Mouse (Mus musculus): ENCODE results near the gene Kcnma1. TPM values are rescaled to one million over a fixed set of nuclear protein-coding genes. Genes with fewer than 3 reads are reported as not detected.

Gene Kcnma1
- polyA plus RNA-seq, 1 experiment from 2014 or later, result 2.0 TPM

DNA sequence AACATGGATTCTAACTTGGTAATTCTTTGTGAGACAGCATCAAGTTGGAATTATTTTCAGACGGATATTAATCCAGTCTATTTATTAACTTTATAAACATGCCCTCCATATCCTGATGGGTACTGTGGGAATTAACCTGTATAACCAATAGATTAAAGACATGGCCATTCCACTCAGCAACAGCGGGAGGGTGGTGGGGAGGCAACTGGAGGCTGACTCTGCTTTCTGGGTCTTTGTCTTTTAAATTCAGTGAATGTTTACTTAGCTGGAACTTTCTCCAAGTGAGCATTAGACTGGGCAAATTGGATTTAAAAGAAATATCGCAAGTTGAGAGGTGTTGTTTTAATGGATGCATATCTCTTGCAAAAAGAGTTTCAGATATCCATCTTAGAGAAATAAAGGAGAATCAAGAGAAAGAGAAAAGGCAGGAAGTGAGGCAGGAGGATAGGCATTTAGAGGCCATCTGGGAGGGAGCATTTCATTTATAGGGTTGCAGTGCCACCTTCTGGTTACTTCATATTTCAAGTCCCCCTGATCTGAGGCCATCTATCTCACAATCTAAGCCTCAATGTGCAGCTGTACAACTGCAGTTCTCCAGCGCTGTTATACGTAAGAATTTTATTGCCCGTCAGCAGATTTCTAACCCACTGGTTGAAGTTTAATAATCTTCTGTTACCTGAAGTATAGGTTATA is 613.4 kb downstream of the Kcnma1 start:
- Histone ChIP-seq H3K27ac (ENCODE audit: low read length) (0 out of 2 replicates have a peak overlapping the region, but pooled peaks have one; percentile 48), H3K4me3 (ENCODE audit: low read length) (no peak overlapping the region), H3K36me3 (ENCODE audit: insufficient read depth, low read length) (no peaks in the 10 kb centered on the region), H3K4me2 (replicated peaks; ENCODE audit: low read depth, low read length) (no peak overlapping the region), H3K4me1 (ENCODE audit: insufficient read depth, low read length) (peaks cover 4% of the 10 kb centered on the region), H3K27me3 (ENCODE audit: insufficient read depth, low read length) (no peaks in the 10 kb centered on the region), H3K9me3 (ENCODE audit: low read length) (no peaks in the 10 kb centered on the region), H3K9ac (replicated peaks; ENCODE audit: low read length) (no peak overlapping the region)
- WGBS, result 9% methylated on average over 6 of the region's 6 CpGs
- ATAC-seq (ENCODE audit: low FRiP score, low TSS enrichment), result peak; percentile 85

DNA sequence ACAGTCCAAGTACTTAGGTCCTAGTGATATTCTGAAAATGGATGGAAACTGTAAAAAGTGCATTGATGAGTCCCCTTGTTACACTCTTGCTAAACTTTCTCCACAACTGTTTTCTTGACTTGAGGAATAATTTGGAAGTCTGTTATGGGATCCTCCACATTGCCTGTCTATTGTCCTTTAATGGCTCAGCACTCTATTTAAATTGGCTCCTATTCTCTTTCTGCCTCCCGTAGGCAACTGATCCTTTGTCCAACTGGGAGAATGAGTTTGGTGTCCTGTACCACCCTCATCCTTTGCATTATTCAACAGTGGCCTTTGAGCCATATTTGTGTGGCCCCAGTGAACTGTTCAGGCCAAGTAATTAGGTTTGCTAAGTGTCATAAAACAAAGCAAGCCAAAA is 616.6 kb downstream of the Kcnma1 start:
- Histone ChIP-seq H3K4me2 (replicated peaks; ENCODE audit: low read depth, low read length) (no peak overlapping the region), H3K9me3 (ENCODE audit: low read length) (no peaks in the 10 kb centered on the region), H3K9ac (replicated peaks; ENCODE audit: low read length) (no peak overlapping the region), H3K27ac (ENCODE audit: low read length) (no peak overlapping the region), H3K4me1 (ENCODE audit: insufficient read depth, low read length) (peaks cover 4% of the 10 kb centered on the region), H3K27me3 (ENCODE audit: insufficient read depth, low read length) (no peaks in the 10 kb centered on the region), H3K4me3 (ENCODE audit: low read length) (no peak overlapping the region), H3K36me3 (ENCODE audit: insufficient read depth, low read length) (no peaks in the 10 kb centered on the region)
- WGBS, result 77% methylated on average over 1 of the region's 1 CpGs
- ATAC-seq (ENCODE audit: low FRiP score, low TSS enrichment), result no peak

DNA sequence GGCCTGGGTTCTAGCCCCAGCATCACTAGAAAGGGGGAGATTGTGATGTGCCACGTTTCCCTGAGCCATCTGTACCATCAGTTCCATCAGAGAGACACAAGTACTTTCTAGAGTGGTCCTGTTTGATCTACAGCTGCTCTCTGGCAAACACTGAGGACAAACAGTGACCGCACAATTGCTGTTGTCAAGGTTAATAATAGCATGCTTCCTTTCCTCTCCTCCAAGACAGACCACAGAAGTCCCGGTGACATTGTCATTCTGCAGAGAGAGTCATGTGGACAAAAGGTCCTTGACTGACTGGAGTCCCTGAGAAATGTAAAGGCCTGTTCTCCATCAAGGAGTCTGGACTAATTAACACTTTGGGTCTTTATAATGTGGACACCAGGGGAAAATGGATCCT is 622.7 kb downstream of the Kcnma1 start:
- H3K9me3 ChIP-seq (ENCODE audit: low read length), result no peaks in the 10 kb centered on the region
- no peaks in the 10 kb centered on the region for H3K27me3 ChIP-seq (ENCODE audit: insufficient read depth, low read length)
- H3K36me3 ChIP-seq (ENCODE audit: insufficient read depth, low read length), result no peaks in the 10 kb centered on the region
- WGBS, result 69% methylated on average over 3 of the region's 3 CpGs
- no peak overlapping the region for H3K4me2 ChIP-seq (replicated peaks; ENCODE audit: low read depth, low read length)
- ATAC-seq (ENCODE audit: low FRiP score, low TSS enrichment), result no peak
- H3K4me3 ChIP-seq (ENCODE audit: low read length), result no peak overlapping the region
- H3K9ac ChIP-seq (replicated peaks; ENCODE audit: low read length), result no peak overlapping the region
- no peak overlapping the region for H3K27ac ChIP-seq (ENCODE audit: low read length)
- H3K4me1 ChIP-seq (ENCODE audit: insufficient read depth, low read length), result peaks cover 9% of the 10 kb centered on the region; the same call in 1 of the 2 replicates

DNA sequence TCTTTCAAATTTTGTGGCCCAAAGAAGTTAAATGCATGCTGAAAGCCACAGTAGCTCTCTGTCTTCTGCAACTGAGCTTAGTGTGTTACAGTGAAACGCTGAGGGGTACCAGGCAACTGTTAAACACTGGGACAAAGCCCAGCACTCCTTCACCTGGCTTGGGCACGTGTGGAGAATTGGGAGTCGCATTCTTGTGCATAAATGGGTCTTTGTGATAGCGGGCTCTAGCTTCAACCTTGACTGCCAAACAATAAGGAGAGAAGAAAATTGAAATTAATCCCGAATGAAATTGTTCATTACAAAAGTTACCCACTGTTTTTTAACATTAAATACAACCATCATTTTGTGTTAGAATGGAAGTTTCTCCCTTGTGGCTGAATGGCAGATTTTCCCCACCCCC is 623.5 kb downstream of the Kcnma1 start:
- WGBS, result 79% methylated on average over 5 of the region's 5 CpGs
- no peak overlapping the region for H3K4me2 ChIP-seq (replicated peaks; ENCODE audit: low read depth, low read length)
- no peak for ATAC-seq (ENCODE audit: low FRiP score, low TSS enrichment)

DNA sequence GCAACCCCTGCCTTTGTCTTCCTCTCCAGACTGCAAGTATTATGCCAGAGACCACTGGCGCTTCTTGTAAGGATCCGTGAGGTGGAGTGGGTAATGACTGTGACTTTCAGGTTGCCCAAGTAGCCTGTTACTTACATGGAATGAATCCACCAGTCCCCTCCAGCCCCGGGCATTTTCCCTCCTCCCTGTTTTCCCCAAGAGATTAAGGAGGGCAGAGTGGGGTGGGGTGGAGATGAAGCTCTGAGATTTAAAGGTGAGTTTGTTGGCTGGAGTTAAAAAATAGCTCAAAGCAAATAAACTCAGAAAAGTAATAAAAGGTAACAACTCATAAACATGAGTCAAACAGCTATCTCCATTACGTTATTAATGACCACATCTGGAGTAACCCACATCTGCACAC is 624.1 kb downstream of the Kcnma1 start:
- no peak overlapping the region for H3K9ac ChIP-seq (replicated peaks; ENCODE audit: low read length)
- H3K36me3 ChIP-seq (ENCODE audit: insufficient read depth, low read length), result no peaks in the 10 kb centered on the region
- no peaks in the 10 kb centered on the region for H3K9me3 ChIP-seq (ENCODE audit: low read length)
- no peaks in the 10 kb centered on the region for H3K27me3 ChIP-seq (ENCODE audit: insufficient read depth, low read length)
- H3K4me3 ChIP-seq (ENCODE audit: low read length), result no peak overlapping the region
- peaks cover 9% of the 10 kb centered on the region; the same call in 1 of the 2 replicates for H3K4me1 ChIP-seq (ENCODE audit: insufficient read depth, low read length)
- ATAC-seq (ENCODE audit: low FRiP score, low TSS enrichment), result no peak
- H3K27ac ChIP-seq (ENCODE audit: low read length), result no peak overlapping the region
- no peak overlapping the region for H3K4me2 ChIP-seq (replicated peaks; ENCODE audit: low read depth, low read length)
- WGBS, result 30% methylated on average over 4 of the region's 4 CpGs

More for the DNA sequence above, 623.5 kb downstream of the Kcnma1 start:
- H3K4me3 ChIP-seq (ENCODE audit: low read length), result no peak overlapping the region
- no peaks in the 10 kb centered on the region for H3K27me3 ChIP-seq (ENCODE audit: insufficient read depth, low read length)
- H3K27ac ChIP-seq (ENCODE audit: low read length), result no peak overlapping the region
- no peaks in the 10 kb centered on the region for H3K36me3 ChIP-seq (ENCODE audit: insufficient read depth, low read length)
- no peak overlapping the region for H3K9ac ChIP-seq (replicated peaks; ENCODE audit: low read length)
- no peaks in the 10 kb centered on the region for H3K9me3 ChIP-seq (ENCODE audit: low read length)
- H3K4me1 ChIP-seq (ENCODE audit: insufficient read depth, low read length), result peaks cover 9% of the 10 kb centered on the region; the same call in 1 of the 2 replicates

DNA sequence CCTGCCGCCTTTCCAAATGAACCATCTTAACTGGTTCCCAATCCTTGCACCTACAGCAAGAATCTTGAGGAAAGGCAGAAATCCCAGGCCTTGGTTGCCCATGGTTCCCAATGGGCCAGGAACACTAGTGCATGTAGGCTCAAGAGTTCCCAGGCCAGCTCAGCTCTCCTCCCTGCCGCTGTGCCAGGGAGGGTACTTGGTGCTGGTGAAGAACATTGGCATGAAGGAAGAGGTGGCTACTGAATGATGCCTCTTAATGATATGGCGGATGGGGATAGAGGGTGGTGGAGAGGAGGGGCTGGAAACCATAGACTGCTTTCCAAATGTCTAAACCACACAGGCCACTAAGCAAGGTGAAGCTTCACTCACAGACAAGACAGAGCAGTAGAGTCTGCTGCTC is 627.5 kb downstream of the Kcnma1 start:
- no peaks in the 10 kb centered on the region for H3K9me3 ChIP-seq (ENCODE audit: low read length)
- no peak overlapping the region for H3K9ac ChIP-seq (replicated peaks; ENCODE audit: low read length)
- H3K4me2 ChIP-seq (replicated peaks; ENCODE audit: low read depth, low read length), result no peak overlapping the region
- peaks cover 9% of the 10 kb centered on the region; the same call in 1 of the 2 replicates for H3K4me1 ChIP-seq (ENCODE audit: insufficient read depth, low read length)
- H3K36me3 ChIP-seq (ENCODE audit: insufficient read depth, low read length), result no peaks in the 10 kb centered on the region
- WGBS, result 93% methylated on average over 3 of the region's 3 CpGs
- H3K27ac ChIP-seq (ENCODE audit: low read length), result no peak overlapping the region
- H3K27me3 ChIP-seq (ENCODE audit: insufficient read depth, low read length), result no peaks in the 10 kb centered on the region
- no peak for ATAC-seq (ENCODE audit: low FRiP score, low TSS enrichment)
- H3K4me3 ChIP-seq (ENCODE audit: low read length), result no peak overlapping the region

DNA sequence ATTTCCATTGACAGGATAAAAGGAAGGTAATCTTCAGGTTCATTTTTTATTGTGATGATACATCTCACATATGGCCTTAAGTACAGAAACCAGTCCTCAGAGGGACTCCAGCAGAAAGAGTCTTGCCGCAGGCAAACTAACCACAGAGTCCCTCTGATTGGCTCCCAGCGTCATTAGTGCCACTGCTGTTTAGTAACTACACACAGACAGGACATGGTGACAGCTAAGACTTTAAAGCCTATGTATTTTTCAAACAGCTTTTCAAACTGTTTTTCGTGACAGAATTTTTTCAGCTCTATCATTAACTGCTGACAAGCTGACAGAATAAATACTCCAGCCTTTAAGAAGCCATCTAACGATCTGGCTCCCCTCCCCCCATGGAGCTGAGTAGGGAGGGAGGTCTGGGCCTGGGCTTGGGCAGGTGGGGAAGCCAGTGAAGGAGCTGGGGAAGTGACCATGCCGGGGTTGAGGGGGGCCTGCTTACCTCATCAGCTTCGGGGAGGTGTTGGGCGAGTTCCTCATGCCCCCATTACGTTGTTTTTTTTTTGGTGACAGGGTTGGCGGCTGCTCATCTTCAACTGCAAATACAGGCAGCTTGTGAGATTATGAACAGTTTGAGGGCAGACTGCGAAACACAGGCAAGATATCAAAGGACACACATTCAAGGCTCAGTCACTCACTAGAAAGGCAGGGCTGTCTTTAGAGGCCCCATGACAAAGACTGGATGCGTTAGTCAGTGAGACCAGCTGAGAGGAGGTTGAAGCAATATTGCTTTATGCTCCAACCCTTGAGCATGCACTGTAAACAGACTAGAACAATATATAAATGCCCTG is 628.3 kb downstream of the Kcnma1 start:
- Histone ChIP-seq H3K27ac (ENCODE audit: low read length) (no peak overlapping the region), H3K36me3 (ENCODE audit: insufficient read depth, low read length) (no peaks in the 10 kb centered on the region), H3K4me3 (ENCODE audit: low read length) (no peak overlapping the region), H3K9me3 (ENCODE audit: low read length) (no peaks in the 10 kb centered on the region), H3K4me1 (ENCODE audit: insufficient read depth, low read length) (peaks cover 9% of the 10 kb centered on the region; the same call in 1 of the 2 replicates), H3K27me3 (ENCODE audit: insufficient read depth, low read length) (no peaks in the 10 kb centered on the region), H3K9ac (replicated peaks; ENCODE audit: low read length) (no peak overlapping the region), H3K4me2 (replicated peaks; ENCODE audit: low read depth, low read length) (no peak overlapping the region)
- WGBS, result 62% methylated on average over 11 of the region's 11 CpGs
- no peak for ATAC-seq (ENCODE audit: low FRiP score, low TSS enrichment)

DNA sequence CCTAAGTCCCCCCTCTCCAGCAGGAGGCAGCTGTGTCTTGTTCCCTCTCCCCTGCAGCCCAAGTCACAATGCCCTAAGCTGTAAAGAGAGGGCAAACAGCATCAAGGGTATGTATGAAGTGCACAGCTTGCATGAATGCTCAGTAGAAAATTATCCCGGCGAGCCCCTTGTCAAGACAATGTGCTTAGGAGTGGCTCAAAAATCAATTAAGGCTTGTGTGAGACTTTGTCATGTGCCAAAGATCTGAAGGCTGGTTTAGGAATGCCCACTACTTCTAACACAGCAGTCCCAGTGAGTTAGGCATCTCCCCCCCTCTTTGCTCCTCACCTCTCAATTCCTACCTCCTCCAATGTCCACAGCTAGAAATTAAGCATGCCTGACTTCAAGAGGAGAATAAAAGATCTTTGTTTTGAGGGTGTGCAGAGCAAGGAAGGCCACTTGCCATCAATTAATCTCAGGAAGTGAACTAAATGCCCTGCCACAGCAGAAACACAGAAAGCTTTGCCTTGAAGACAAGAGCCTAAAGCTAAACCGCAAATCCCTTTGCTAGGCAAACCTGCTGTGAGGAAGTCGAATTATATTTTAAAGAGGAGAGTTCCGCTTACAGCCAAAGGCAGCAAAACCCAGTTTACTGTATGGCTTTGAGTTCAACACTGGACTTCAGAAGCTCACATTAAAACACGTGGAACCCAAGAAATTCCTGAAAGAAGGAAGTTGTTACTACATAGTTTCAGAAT is 635.8 kb downstream of the Kcnma1 start:
- Histone ChIP-seq H3K4me3 (ENCODE audit: low read length) (no peak overlapping the region), H3K4me1 (ENCODE audit: insufficient read depth, low read length) (peaks cover 18% of the 10 kb centered on the region), H3K27me3 (ENCODE audit: insufficient read depth, low read length) (no peaks in the 10 kb centered on the region), H3K4me2 (replicated peaks; ENCODE audit: low read depth, low read length) (no peak overlapping the region), H3K36me3 (ENCODE audit: insufficient read depth, low read length) (no peaks in the 10 kb centered on the region), H3K27ac (ENCODE audit: low read length) (peak overlapping the region; percentile 45), H3K9ac (replicated peaks; ENCODE audit: low read length) (no peak overlapping the region), H3K9me3 (ENCODE audit: low read length) (no peaks in the 10 kb centered on the region)
- ATAC-seq (ENCODE audit: low FRiP score, low TSS enrichment), result peak; percentile 63
- 44% methylated on average over 6 of the region's 6 CpGs for WGBS

DNA sequence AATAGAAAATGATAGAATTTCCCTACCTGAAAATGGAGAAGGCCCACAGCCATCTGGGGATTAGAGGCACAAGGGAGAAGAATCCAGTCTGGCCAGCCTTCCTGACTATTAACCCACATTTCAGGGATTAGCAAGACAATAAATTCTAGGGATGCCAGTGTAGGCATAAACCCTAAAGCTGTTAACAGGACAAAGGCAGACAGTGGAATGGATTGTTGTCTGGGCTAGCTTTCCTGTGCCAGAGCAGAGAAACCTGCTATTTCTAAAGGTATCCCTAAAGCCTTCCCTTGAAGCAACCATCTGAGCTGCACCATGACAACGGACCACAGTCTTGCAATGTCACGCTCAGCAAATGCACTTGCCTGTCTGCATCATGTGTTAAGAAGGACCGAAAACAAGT is 642.3 kb downstream of the Kcnma1 start:
- no peaks in the 10 kb centered on the region for H3K9me3 ChIP-seq (ENCODE audit: low read length)
- no peak overlapping the region for H3K4me2 ChIP-seq (replicated peaks; ENCODE audit: low read depth, low read length)
- WGBS, result 78% methylated on average over 3 of the region's 3 CpGs
- no peaks in the 10 kb centered on the region for H3K36me3 ChIP-seq (ENCODE audit: insufficient read depth, low read length)
- no peak for ATAC-seq (ENCODE audit: low FRiP score, low TSS enrichment)
- H3K27ac ChIP-seq (ENCODE audit: low read length), result no peak overlapping the region
- H3K27me3 ChIP-seq (ENCODE audit: insufficient read depth, low read length), result no peaks in the 10 kb centered on the region
- no peak overlapping the region for H3K4me3 ChIP-seq (ENCODE audit: low read length)
- H3K4me1 ChIP-seq (ENCODE audit: insufficient read depth, low read length), result no peaks in the 10 kb centered on the region
- no peak overlapping the region for H3K9ac ChIP-seq (replicated peaks; ENCODE audit: low read length)

Data from kidney, embryonic 16.5 days (tissue).